Mouse (Mus musculus): ENCODE data around the gene Mamdc4.

DNA sequence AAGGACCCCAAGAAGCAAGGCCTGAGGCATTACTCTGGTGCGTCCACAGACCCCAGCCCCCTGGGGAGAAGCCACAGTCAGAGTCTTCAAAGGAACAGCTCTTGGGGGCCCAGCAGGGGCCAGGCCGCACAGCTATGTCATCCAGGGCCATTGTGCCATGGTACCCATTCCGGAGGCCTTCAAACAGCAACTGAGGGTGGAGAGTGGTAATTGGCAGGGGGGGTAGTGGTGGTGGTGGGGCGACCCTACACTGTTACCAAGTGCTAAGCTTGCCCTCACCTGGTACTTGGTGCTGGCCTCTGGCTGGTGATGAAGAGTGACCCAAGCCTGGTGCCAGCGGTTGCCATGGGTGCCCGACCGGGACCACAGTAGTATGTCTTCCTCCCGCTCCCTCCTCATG lies 8.9 kb downstream of the Mamdc4 start:
- TF ChIP-seq CTCF (conservative IDR thresholded peaks at IDR 0.05; ENCODE audit: low read length) = no peak
- no peak for TF ChIP-seq POU5F1 (IDR thresholded peaks at IDR 0.05; ENCODE audit: borderline replicate concordance, low read length)
- TF ChIP-seq NANOG (IDR thresholded peaks at IDR 0.05; ENCODE audit: borderline replicate concordance, low read length) = no peak

Data from E14TG2a.4 (cell line).